Mouse (Mus musculus): ENCODE results near the gene Slc35f1. TPM values are rescaled to one million over a fixed set of nuclear protein-coding genes. Genes with fewer than 3 reads are reported as not detected.

The Slc35f1 gene
- polyA plus RNA-seq, 1 experiment from 2014 or later: 4.3 TPM

DNA sequence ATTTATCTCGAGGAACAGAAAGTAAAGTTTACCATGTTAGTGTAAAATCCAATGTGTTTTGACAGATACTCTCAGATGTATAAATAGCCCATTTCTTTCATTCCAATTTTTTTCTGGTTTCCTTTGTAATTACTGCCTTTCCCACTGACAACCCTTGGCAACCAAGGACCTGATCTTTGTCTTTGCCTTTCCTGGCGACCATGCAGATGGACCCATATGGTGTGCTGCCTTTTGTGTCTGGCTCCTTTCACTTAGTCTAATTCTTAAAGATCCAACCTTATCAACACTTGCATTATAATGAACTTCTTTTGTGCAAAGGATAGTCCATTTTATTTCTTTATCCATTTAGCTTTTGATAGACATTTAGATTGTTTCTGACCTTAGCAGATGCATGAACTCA lies 117.5 kb downstream of the Slc35f1 start:
- Histone ChIP-seq H3K4me1 (no peaks in the 10 kb centered on the region), H3K4me3 (no peak overlapping the region), H3K4me2 (no peak overlapping the region), H3K27ac (no peak overlapping the region), H3K27me3 (no peaks in the 10 kb centered on the region), H3K9me3 (no peaks in the 10 kb centered on the region), H3K9ac (no peak overlapping the region), H3K36me3 (no peaks in the 10 kb centered on the region)
- WGBS: 66% methylated on average over 2 of the region's 2 CpGs
- no peak for ATAC-seq (ENCODE audit: insufficient number of reproducible peaks, insufficient read depth, low FRiP score, low TSS enrichment, low read depth)

DNA sequence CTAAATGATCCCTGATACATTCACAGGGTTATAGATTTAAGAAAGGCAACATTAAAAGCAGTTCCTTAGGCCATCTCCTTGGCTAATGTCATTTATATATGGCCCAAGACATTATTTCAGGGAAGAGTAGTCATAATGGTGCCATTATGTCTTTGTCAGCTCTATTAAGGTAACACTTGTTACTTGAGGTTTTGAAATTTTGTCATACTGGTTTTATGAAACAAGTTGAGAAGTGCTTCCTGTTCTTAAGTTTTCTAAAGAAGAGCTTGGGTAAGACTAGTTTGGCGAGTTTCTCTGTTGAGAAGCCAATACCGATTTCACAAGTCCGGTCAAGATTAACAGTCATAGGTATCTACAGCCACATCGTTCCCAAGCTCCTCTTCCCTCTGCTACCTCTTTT lies 122.5 kb downstream of the Slc35f1 start:
- 90% methylated on average over 4 of the region's 4 CpGs for WGBS
- no peak overlapping the region for H3K4me2 ChIP-seq
- no peaks in the 10 kb centered on the region for H3K4me1 ChIP-seq
- H3K27me3 ChIP-seq: no peaks in the 10 kb centered on the region
- no peaks in the 10 kb centered on the region for H3K36me3 ChIP-seq
- no peak overlapping the region for H3K9ac ChIP-seq
- ATAC-seq (ENCODE audit: insufficient number of reproducible peaks, insufficient read depth, low FRiP score, low TSS enrichment, low read depth): no peak
- no peak overlapping the region for H3K4me3 ChIP-seq
- H3K9me3 ChIP-seq: no peaks in the 10 kb centered on the region
- no peak overlapping the region for H3K27ac ChIP-seq

DNA sequence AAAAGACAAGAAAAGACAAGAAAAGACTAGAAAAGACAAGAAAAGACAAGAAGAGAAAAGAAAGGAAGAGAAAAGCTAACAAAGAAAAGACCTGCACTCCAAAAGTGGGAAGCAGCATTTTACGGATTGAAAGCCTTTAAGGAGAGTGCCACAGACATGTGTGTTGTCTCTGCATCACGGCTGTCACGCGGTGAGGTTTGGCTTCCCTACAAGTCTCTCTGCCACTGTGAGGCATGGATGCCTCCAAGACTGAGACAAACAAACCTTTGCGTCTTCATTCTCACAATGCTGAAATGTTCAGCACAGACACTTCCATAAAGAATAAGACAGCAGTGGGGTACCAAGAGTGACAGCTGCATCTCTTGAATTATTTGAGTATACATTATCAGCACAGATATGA lies 124.0 kb downstream of the Slc35f1 start:
- no peak overlapping the region for H3K27ac ChIP-seq
- no peaks in the 10 kb centered on the region for H3K4me1 ChIP-seq
- ATAC-seq (ENCODE audit: insufficient number of reproducible peaks, insufficient read depth, low FRiP score, low TSS enrichment, low read depth): no peak
- H3K27me3 ChIP-seq: no peaks in the 10 kb centered on the region
- H3K4me3 ChIP-seq: no peak overlapping the region
- no peaks in the 10 kb centered on the region for H3K36me3 ChIP-seq
- WGBS: 90% methylated on average over 5 of the region's 5 CpGs
- no peak overlapping the region for H3K4me2 ChIP-seq
- H3K9me3 ChIP-seq: no peaks in the 10 kb centered on the region
- H3K9ac ChIP-seq: no peak overlapping the region

DNA sequence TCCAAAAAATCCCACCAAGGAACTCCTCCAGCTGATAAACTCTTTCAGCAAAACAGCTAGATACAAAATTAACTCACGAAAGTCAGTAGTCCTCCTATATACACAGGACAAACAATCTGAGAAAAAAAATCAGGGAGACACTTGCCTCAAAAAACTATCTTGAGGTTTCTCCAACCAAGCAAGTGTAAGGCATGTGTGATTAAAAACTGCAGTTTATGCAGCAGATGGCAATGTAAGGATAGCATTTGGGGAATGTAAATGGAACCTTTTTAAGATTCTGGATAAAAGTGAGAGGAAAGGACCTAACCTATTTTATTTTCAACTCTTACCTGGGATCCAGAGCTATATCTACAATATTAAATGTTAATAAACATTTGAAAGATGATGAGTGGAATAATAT lies 129.3 kb downstream of the Slc35f1 start:
- Histone ChIP-seq H3K4me1 (no peaks in the 10 kb centered on the region), H3K4me2 (no peak overlapping the region), H3K4me3 (no peak overlapping the region), H3K27me3 (no peaks in the 10 kb centered on the region), H3K9ac (no peak overlapping the region), H3K36me3 (no peaks in the 10 kb centered on the region), H3K9me3 (no peaks in the 10 kb centered on the region), H3K27ac (no peak overlapping the region)
- 90% methylated on average over 1 of the region's 1 CpGs for WGBS
- ATAC-seq (ENCODE audit: insufficient number of reproducible peaks, insufficient read depth, low FRiP score, low TSS enrichment, low read depth): no peak

DNA sequence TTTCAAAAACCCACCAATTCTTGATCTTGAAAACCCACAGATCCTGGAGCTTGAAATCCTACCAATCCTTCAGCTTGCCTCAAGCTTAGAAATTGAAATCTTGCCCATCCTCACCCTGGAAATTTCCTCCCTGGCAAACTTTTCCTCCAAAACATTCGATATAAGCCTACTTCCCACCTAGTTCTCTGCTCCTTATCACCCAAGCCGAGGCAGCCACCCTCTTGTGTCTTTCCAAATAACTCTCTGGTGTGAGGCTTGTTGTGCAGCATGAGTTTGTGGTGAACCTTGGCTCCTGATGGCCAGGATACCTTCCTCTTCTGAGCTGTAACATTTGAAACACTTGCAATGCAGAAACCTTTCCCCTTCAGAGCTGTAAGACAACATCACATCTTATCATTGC lies 132.6 kb downstream of the Slc35f1 start:
- Histone ChIP-seq H3K27me3 (no peaks in the 10 kb centered on the region), H3K4me1 (no peaks in the 10 kb centered on the region), H3K4me2 (no peak overlapping the region), H3K27ac (no peak overlapping the region), H3K36me3 (no peaks in the 10 kb centered on the region), H3K4me3 (no peak overlapping the region), H3K9me3 (no peaks in the 10 kb centered on the region), H3K9ac (no peak overlapping the region)
- WGBS: 86% methylated on average over 2 of the region's 2 CpGs
- ATAC-seq (ENCODE audit: insufficient number of reproducible peaks, insufficient read depth, low FRiP score, low TSS enrichment, low read depth): no peak

DNA sequence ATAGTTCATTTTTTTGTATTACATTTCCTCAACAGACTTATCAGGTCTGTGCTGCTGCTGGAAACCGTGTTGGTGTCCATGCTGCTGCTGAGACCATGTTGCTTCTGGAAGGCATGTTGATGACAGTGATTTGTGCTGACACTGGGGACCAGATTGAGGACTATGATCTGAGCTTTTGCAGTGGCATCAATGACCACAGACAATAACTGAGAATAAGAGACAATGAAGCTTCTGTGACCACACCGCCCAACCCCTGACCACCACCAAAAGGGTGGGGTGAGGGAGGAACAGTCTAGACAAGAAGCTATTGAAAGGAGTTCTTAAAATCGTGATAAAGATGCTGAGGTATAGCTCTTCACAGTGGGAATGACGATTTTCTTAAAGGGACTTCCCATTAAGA lies 135.4 kb downstream of the Slc35f1 start:
- Histone ChIP-seq H3K4me3 (no peak overlapping the region), H3K9me3 (no peaks in the 10 kb centered on the region), H3K36me3 (no peaks in the 10 kb centered on the region), H3K4me2 (no peak overlapping the region), H3K4me1 (no peaks in the 10 kb centered on the region), H3K27me3 (no peaks in the 10 kb centered on the region), H3K27ac (no peak overlapping the region), H3K9ac (no peak overlapping the region)
- ATAC-seq (ENCODE audit: insufficient number of reproducible peaks, insufficient read depth, low FRiP score, low TSS enrichment, low read depth): no peak
- 79% methylated on average over 4 of the region's 4 CpGs for whole genome bisulfite sequencing

DNA sequence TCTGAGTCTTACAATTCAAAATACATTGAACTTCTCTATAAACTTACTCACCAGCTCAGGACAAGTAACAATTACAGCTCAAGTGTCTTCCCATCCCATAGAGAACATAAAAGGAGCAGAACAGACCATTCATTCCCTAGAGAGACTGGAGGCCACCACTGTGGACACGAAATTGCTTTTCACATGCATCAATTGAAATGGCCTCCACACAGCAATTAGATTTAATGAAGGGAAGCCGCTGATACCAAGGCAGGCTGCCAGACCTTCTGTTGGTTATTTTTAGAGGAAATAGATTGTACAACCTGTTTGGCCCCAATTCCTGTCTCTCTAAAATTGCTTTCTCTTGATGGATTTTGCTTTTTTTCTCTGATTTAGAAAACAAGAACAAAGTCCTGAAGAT lies 150.5 kb downstream of the Slc35f1 start:
- no peaks in the 10 kb centered on the region for H3K36me3 ChIP-seq
- no peak for ATAC-seq (ENCODE audit: insufficient number of reproducible peaks, insufficient read depth, low FRiP score, low TSS enrichment, low read depth)
- 51% methylated on average over 2 of the region's 2 CpGs for WGBS

DNA sequence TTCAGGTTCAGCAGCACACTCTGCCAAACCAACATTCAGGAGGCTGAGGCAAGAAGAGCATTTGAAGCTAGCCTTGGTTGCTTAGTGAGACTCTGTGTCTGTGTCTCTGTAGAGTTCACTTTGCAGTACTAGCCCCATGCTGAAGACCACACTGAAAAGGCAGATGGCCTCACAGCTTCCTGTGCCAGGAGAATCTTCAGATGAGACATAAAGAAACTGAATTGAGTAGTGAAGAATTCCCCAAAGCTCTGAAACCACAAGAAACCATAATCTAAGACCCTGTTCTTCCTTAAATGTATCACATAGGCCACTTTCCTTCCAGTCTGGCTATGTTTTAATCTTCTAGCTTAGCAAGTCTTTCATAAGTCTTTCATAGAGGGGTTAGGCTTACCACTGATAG lies 161.7 kb downstream of the Slc35f1 start:
- H3K9me3 ChIP-seq: no peaks in the 10 kb centered on the region
- no peak overlapping the region for H3K4me2 ChIP-seq
- ATAC-seq (ENCODE audit: insufficient number of reproducible peaks, insufficient read depth, low FRiP score, low TSS enrichment, low read depth): no peak
- no peak overlapping the region for H3K4me3 ChIP-seq
- no peak overlapping the region for H3K9ac ChIP-seq
- no peaks in the 10 kb centered on the region for H3K27me3 ChIP-seq
- no peaks in the 10 kb centered on the region for H3K36me3 ChIP-seq
- no peak overlapping the region for H3K27ac ChIP-seq
- no peaks in the 10 kb centered on the region for H3K4me1 ChIP-seq

More for the DNA sequence above, 150.5 kb downstream of the Slc35f1 start:
- Histone ChIP-seq H3K9me3 (no peaks in the 10 kb centered on the region), H3K9ac (no peak overlapping the region), H3K27me3 (no peaks in the 10 kb centered on the region), H3K27ac (no peak overlapping the region), H3K4me1 (no peaks in the 10 kb centered on the region), H3K4me3 (no peak overlapping the region), H3K4me2 (no peak overlapping the region)

DNA sequence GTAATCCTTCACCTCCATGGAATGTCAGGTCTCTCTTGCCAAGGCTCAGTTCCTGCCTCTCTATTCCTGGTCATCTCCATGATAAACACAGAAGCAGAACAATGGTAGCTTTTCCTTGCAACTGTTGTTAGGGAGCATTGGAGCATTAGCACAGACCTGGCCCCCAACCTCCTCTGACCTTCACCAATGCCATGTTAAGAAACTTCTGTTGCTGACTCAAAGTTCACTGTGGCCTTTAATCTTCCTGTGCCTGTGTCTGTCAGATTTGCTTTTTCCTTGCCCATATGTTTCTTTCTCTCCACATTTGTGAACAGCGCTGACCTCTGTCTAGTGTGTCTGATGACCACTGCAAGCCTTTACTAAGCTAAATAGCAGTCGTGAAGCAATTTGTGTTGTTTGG lies 170.5 kb downstream of the Slc35f1 start:
- no peak overlapping the region for H3K4me3 ChIP-seq
- no peaks in the 10 kb centered on the region for H3K36me3 ChIP-seq
- H3K9ac ChIP-seq: no peak overlapping the region
- H3K9me3 ChIP-seq: no peaks in the 10 kb centered on the region
- no peak for ATAC-seq (ENCODE audit: insufficient number of reproducible peaks, insufficient read depth, low FRiP score, low TSS enrichment, low read depth)
- no peaks in the 10 kb centered on the region for H3K4me1 ChIP-seq
- no peak overlapping the region for H3K27ac ChIP-seq
- no peaks in the 10 kb centered on the region for H3K27me3 ChIP-seq
- WGBS: 80% methylated on average over 2 of the region's 2 CpGs
- H3K4me2 ChIP-seq: no peak overlapping the region

DNA sequence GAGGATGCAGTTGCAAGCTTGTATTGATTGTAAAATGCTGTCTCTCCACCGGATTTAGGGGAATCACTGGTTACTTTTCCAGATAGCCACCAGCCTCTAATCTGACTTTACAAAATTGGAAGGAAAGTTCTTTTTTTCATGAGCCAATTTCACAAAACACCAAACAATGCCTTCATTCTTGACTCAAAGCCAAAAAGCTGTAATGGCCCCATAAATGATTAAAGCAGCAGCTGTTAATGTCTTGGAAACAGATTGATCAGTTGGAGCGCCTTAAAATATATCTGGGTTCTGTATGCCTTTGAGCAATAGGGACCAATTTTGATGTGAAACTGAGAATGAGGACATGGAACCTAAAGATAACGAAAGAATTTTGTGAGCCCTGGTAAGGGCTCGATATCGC lies 174.6 kb downstream of the Slc35f1 start:
- Histone ChIP-seq H3K27ac (no peak overlapping the region), H3K4me1 (no peaks in the 10 kb centered on the region), H3K36me3 (no peaks in the 10 kb centered on the region), H3K4me3 (no peak overlapping the region), H3K4me2 (no peak overlapping the region), H3K27me3 (no peaks in the 10 kb centered on the region), H3K9ac (no peak overlapping the region), H3K9me3 (no peaks in the 10 kb centered on the region)
- ATAC-seq (ENCODE audit: insufficient number of reproducible peaks, insufficient read depth, low FRiP score, low TSS enrichment, low read depth): no peak
- 81% methylated on average over 5 of the region's 5 CpGs for WGBS

DNA sequence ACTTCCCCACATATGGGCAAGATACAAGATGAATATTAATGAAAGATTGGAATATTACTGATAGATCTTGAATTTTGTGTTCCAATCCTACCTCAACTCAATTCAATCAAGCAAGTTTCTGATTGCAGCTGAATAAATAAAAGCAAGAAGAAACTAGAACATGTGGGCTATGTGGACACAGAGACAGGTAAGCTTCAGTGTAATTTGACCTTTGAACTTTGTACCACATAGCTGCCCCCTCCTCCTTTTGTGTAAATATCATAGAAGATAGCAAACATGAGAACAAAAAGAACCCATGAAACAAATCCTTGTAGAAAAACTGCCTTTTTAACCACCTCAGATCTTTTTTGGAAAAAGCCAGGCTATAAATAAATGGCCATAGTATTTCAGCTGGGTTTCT lies 180.8 kb downstream of the Slc35f1 start:
- H3K4me3 ChIP-seq: no peak overlapping the region
- no peaks in the 10 kb centered on the region for H3K27me3 ChIP-seq
- no peak overlapping the region for H3K27ac ChIP-seq
- H3K4me2 ChIP-seq: no peak overlapping the region
- no peaks in the 10 kb centered on the region for H3K4me1 ChIP-seq
- ATAC-seq (ENCODE audit: insufficient number of reproducible peaks, insufficient read depth, low FRiP score, low TSS enrichment, low read depth): no peak
- no peaks in the 10 kb centered on the region for H3K9me3 ChIP-seq
- H3K36me3 ChIP-seq: no peaks in the 10 kb centered on the region
- H3K9ac ChIP-seq: no peak overlapping the region

DNA sequence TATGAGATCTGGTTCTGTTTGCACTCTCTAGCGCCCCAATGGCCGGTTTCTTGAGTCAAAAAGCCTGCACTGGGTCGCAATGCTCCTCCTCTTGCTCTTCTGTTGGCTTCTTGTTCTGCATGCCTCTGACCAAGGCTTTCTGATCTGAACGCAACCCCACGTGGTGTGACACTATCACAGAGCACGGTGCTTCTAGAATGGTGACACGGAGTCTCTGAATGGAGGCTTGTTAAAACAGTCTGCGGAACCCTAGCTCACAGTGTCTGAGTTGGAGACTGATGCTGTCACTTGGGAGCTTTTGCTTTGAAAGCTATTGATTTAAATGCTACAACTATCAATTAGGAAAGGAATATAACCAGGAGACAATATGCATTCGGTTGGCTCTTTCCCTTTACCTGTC lies 183.8 kb downstream of the Slc35f1 start:
- ATAC-seq (ENCODE audit: insufficient number of reproducible peaks, insufficient read depth, low FRiP score, low TSS enrichment, low read depth): no peak
- H3K4me2 ChIP-seq: no peak overlapping the region
- no peaks in the 10 kb centered on the region for H3K36me3 ChIP-seq

DNA sequence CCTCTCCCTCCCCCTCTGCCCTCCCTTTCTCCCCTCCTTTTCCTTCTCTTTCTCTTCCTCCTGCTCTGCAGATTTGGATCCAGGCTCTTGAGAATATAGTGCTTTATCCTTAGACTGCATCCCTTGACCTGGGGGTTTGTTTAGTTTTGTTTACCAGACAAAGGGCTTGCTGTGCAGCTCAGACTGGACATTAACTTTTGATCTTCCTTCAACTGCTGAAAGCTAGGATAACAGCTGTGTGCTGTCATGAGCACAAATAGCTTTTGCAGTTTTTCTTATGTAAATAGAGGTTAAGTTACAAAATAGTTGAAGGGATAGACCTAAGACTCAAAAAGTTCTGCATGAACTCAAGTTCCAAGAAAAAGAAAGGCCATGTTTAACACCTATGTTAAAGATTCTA lies 184.4 kb downstream of the Slc35f1 start:
- ATAC-seq (ENCODE audit: insufficient number of reproducible peaks, insufficient read depth, low FRiP score, low TSS enrichment, low read depth): no peak
- H3K4me3 ChIP-seq: no peak overlapping the region
- H3K27ac ChIP-seq: no peak overlapping the region
- H3K4me2 ChIP-seq: no peak overlapping the region
- H3K27me3 ChIP-seq: no peaks in the 10 kb centered on the region
- H3K9ac ChIP-seq: no peak overlapping the region
- no peaks in the 10 kb centered on the region for H3K4me1 ChIP-seq
- H3K9me3 ChIP-seq: no peaks in the 10 kb centered on the region
- H3K36me3 ChIP-seq: no peaks in the 10 kb centered on the region

More for the DNA sequence above, 183.8 kb downstream of the Slc35f1 start:
- Histone ChIP-seq H3K9me3 (no peaks in the 10 kb centered on the region), H3K4me3 (no peak overlapping the region), H3K9ac (no peak overlapping the region), H3K4me1 (no peaks in the 10 kb centered on the region), H3K27ac (no peak overlapping the region), H3K27me3 (no peaks in the 10 kb centered on the region)
- WGBS: 77% methylated on average over 9 of the region's 9 CpGs

Measured in embryonic facial prominence, embryonic 13.5 days (tissue).